Mouse (Mus musculus) thymus, adult 2 months (tissue): ENCODE measurements around the gene Cd163.

Source experiments
- CTCF ChIP-seq: fragments of 200-500 bp; IDR thresholded peaks from 2 replicates; pipeline ENCODE4 v1.5.1; 2012; ENCODE audit warnings: mild to moderate bottlenecking, control low read depth, low read length, moderate library complexity, borderline replicate concordance; ENCODE audit not compliant: control insufficient read depth, poor library complexity, insufficient read depth; ENCODE audit errors: extremely low read depth
- POLR2A ChIP-seq: fragments of 200-500 bp; IDR thresholded peaks from 2 replicates; pipeline ENCODE4 v1.6.1; 2012; ENCODE audit warnings: mild to moderate bottlenecking, low read length, control low read depth, moderate library complexity; ENCODE audit not compliant: control insufficient read depth, poor library complexity, insufficient read depth; ENCODE audit errors: extremely low read depth

DNA sequence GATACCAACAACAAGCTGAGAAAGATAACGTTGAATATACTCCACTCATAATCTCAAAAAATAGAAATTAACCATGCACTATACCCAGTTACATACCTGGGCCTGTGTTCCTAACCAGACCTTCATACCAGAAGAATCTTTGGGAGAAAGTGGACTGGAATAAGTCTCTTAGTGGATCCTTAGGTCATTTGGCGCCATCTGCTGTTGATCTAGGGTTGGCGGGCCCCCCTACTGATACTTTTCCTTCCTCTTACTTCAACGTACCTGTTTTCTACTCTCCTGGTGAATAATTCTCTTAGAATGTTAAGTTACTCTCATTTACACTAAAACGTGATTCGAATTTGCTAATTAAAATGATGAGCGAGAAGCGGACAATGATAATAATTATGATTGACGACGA, 74.9 kb downstream of the Cd163 start:
- TF ChIP-seq POLR2A (no peak), CTCF (no peak)
